Mouse (Mus musculus) spleen, adult 2 months (tissue): Measurements from ENCODE around the gene Stx12. TPM values are rescaled to one million over a fixed set of nuclear protein-coding genes. Genes with fewer than 3 reads are reported as not detected.
"Not testable (repeated sequence)": the region's sequence is repeated elsewhere in the genome, so short reads cannot be mapped to it uniquely, and the experiment has no call there.

ENCODE experiments used
- DNase-seq, 2 experiments: peaks; one replicate each; pipeline versions ENCODE4 v3.0.0 to v3.0.0-alpha.2; 2012 to 2021; ENCODE audit warnings: low spot score in 2 of 2, low read depth in 1 of 2
- H3K27ac ChIP-seq: fragments of 200-500 bp; 2 replicates; pipeline ENCODE4 v1.5.1; 2012; ENCODE audit warnings: low read length, inconsistent platforms; ENCODE audit not compliant: insufficient read depth
- H3K27me3 ChIP-seq: fragments of 200-500 bp; 2 replicates; pipeline ENCODE4 v1.6.1; 2012; ENCODE audit warnings: mild to moderate bottlenecking, moderate library complexity, low read length, inconsistent platforms; ENCODE audit not compliant: control insufficient read depth, insufficient read depth
- H3K36me3 ChIP-seq: fragments of 200-500 bp; 2 replicates; pipeline ENCODE4 v1.6.1; 2012; ENCODE audit warnings: mild to moderate bottlenecking, low read length, inconsistent platforms; ENCODE audit not compliant: control insufficient read depth, insufficient read depth
- H3K4me1 ChIP-seq: fragments of 200-500 bp; 2 replicates; pipeline ENCODE4 v1.6.1; 2011; ENCODE audit warnings: inconsistent platforms; ENCODE audit not compliant: control insufficient read depth, insufficient read depth, insufficient read length
- H3K4me3 ChIP-seq: fragments of 200-500 bp; 2 replicates; pipeline ENCODE4 v1.5.1; 2011; ENCODE audit warnings: mild to moderate bottlenecking, inconsistent platforms; ENCODE audit not compliant: insufficient read depth, insufficient read length; ENCODE audit errors: extremely low read depth
- CTCF ChIP-seq: fragments of 200-500 bp; IDR thresholded peaks from 2 replicates; pipeline ENCODE4 v1.5.1; 2011; ENCODE audit warnings: mild to moderate bottlenecking, inconsistent platforms; ENCODE audit not compliant: insufficient read depth, insufficient read length, insufficient replicate concordance; ENCODE audit errors: extremely low read depth
- POLR2A ChIP-seq: fragments of 200-500 bp; IDR thresholded peaks from 2 replicates; pipeline ENCODE4 v1.6.1; 2011; ENCODE audit warnings: low read depth, low read length, inconsistent platforms
- WGBS: fragments of 180-500 bp; shearing (Covaris S2); methylation state at CpG from one replicate; pipeline ENCODE4 v1.1.7; 2018; 5-methylcytosine and 5-hydroxymethylcytosine counted together
- polyA plus RNA-seq: library from polyadenylated mRNA; depleted of rRNA; stranded (reverse); fragments of >200 nt; gene quantifications from 2 replicates; pipeline ENCODE4 v1.2.3, GENCODE M21; 2012

Gene Stx12
- polyA plus RNA-seq, 1 experiment: 6.8 TPM

DNA sequence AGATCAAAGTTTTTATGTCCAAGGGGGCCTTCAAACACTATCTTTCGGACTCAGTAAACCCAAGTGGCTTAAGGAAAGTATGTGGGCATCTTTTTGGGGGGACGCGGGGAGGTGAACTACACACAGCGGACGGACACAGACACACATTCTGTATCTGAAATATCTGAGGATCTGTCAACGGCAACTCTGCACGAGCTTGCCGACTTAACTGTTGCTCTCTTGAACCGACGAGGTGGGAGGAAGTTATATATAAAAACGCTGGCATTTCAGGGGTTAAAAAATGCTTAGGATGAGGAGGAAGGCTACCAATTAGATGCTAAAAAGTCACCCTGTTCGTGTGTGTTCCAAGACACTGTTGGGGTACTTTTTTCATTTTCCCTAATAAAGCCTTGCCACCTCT is 37.2 kb upstream of the Stx12 start:
- 39% methylated on average over 12 of the region's 12 CpGs for WGBS
- Histone ChIP-seq H3K27ac (no peak overlapping the region), H3K36me3 (0 out of 2 replicates have a peak, but pooled peaks cover 2% of the 10 kb centered on the region), H3K27me3 (no peaks in the 10 kb centered on the region), H3K4me3 (peak overlapping the region; percentile 97), H3K4me1 (no peaks in the 10 kb centered on the region; the same call in 1 of the 2 replicates)
- no peak for DNase-seq
- TF ChIP-seq POLR2A (no peak), CTCF (no peak)

DNA sequence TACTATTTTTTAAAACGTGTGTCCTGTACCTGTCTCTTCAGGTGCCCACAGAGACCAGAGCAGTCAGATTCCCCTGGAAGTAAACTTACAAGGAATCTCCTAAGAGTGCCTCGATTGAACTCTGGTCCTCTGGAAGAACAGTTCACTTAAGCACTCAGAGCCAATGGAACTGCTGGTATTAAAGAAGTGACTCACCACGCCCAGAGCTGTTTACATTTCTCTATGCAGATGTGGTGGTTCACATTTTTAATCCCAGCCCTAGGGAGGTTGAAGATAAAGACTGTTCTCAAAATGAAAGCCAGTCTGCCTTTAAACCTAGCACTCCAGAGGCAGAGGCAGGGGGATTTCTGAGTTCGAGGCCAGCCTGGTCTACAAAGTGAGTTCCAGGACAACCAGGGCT is 35.9 kb upstream of the Stx12 start:
- TF ChIP-seq POLR2A: no peak
- TF ChIP-seq CTCF: no peak
- Histone ChIP-seq H3K4me3 (no peak overlapping the region), H3K27me3 (no peaks in the 10 kb centered on the region), H3K4me1 (no peaks in the 10 kb centered on the region; the same call in 1 of the 2 replicates), H3K36me3 (peaks cover 3% of the 10 kb centered on the region), H3K27ac (no peak overlapping the region)
- WGBS: 90% methylated on average over 4 of the region's 4 CpGs
- DNase-seq: no peak

DNA sequence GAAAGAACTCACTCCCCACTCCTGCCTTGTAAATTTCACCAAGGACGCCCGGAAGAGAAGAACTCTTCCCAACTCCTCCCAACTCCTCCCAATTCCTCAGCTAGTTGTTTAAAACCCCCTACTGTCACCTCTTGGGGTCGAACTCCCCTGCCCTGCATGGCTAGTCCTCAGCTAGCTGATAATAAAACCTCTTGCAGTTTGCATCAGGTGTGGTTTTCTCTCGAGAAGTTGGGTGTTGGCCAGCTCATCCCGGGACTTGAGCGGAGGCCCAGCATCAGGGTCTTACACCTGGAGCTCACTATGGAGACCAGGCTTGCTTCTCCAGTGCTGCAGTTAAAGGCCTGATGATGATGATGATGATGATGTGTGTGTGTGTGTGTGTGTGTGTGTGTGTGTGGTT is 34.2 kb upstream of the Stx12 start:
- H3K4me3 ChIP-seq, DNase-seq, H3K27ac ChIP-seq, H3K27me3 ChIP-seq, H3K4me1 ChIP-seq: not testable (repeated sequence)
- H3K36me3 ChIP-seq: peaks cover 14% of the 10 kb centered on the region
- WGBS: 91% methylated on average over 6 of the region's 6 CpGs

DNA sequence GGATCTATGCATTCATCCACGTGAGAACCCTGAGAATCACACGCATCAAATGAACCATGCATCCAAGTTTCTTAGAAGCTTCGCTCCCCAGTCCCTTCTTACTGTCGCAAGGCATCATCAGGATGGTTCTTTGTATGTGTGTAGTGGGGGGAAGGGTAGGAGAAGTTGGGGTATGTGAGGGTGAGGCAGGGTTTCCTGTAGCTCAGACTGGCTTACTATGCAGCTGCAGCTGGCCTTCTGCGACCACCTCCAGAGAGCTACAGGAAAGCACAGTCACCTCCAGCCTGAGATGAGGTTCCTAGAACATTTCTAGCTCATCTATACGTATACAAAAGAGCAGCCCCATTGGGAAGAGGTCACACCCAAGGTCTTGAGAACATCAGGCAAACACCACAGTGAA is 27.8 kb upstream of the Stx12 start:
- no peak for DNase-seq
- peaks cover 47% of the 10 kb centered on the region for H3K36me3 ChIP-seq
- 50% methylated on average over 6 of the region's 6 CpGs for WGBS
- H3K4me3 ChIP-seq: no peak overlapping the region
- H3K27me3 ChIP-seq: no peaks in the 10 kb centered on the region
- H3K27ac ChIP-seq: no peak overlapping the region
- no peaks in the 10 kb centered on the region for H3K4me1 ChIP-seq
- TF ChIP-seq CTCF (no peak), POLR2A (no peak)

DNA sequence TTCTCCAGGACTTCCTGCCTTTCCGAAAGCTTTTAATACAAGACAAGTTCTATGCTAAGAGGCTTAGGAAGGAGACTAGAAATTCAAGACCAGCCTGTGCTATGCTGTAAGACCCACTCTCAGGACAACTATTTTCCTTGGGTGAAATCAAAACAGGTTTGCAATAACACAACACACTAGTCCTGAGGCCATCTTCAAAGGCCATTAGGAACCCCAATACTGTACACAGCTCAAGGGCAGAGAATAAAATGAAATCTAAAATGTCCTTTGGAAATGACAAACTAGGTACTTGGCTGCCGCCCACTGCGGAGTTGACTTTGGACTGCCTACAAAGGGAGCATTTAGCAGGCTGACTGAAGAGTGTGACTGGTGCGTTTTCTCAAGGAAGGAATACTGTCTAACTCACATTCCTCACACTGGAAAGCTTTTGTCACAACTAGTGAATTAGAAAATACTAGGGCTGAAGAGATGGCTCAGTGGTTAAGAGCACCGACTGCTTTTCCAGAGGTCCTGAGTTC is 21.6 kb upstream of the Stx12 start:
- peaks cover 37% of the 10 kb centered on the region for H3K36me3 ChIP-seq
- no peak for DNase-seq

DNA sequence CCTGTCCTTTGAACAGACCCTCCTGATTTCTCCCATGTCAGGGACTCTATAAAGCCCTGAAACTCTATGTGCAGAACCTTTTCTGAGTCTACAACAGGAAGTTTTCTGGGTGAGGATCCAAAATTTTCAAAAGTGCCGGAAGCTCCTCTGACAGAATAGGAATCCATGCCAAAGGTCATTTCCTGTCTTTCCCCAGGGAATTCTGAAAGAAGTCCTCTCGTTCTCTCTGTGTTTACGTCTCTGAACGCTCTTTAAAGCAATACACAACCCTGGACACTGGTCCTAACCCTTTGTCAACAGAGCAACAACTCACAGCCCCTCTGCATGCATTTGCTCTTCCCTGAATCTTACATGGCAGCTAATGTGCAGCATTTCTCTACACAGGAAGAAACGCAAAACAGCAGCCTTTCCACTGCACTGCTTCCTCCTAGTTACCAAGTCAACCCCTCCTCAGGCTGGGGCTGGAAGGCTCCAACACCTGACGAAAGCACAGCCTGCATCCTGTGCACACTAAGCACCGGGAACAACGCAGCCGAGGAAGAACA is 20.5 kb upstream of the Stx12 start:
- Histone ChIP-seq H3K4me1 (no peaks in the 10 kb centered on the region; the same call in 1 of the 2 replicates), H3K36me3 (peaks cover 35% of the 10 kb centered on the region), H3K27me3 (no peaks in the 10 kb centered on the region), H3K4me3 (no peak overlapping the region), H3K27ac (peak overlapping the region; percentile 52)
- DNase-seq: no peak
- TF ChIP-seq CTCF (no peak), POLR2A (no peak)
- 83% methylated on average over 9 of the region's 9 CpGs for WGBS

More for the DNA sequence above, 21.6 kb upstream of the Stx12 start:
- Histone ChIP-seq H3K4me1 (no peaks in the 10 kb centered on the region; the same call in 1 of the 2 replicates), H3K27ac (no peak overlapping the region), H3K4me3 (no peak overlapping the region), H3K27me3 (no peaks in the 10 kb centered on the region)
- TF ChIP-seq CTCF (no peak), POLR2A (no peak)
- WGBS: 93% methylated on average over 5 of the region's 5 CpGs

DNA sequence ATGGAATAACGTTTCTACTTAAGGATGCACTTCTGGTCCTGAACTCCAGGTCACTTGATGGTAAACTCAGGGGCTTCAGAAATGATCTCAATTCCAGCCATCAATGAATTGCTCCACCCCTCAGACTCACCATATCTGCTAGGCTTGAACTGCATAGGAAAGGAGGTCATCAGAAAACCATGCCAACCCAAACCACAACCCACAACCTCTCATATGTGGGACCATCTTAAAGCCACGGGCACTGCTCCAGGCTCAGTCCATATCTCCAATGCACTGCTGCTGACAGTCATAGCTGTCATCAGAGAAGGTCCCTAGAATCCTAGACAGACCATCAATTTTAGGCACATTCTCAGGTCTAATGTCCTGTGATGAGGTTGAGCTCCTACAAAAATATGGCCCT is 19.8 kb upstream of the Stx12 start:
- 67% methylated on average over 2 of the region's 2 CpGs for WGBS
- 0 out of 2 replicates have a peak overlapping the region, but pooled peaks have one; percentile 8 for H3K27ac ChIP-seq
- no peaks in the 10 kb centered on the region for H3K27me3 ChIP-seq
- no peak for DNase-seq
- peaks cover 31% of the 10 kb centered on the region for H3K36me3 ChIP-seq
- no peaks in the 10 kb centered on the region; the same call in 1 of the 2 replicates for H3K4me1 ChIP-seq
- TF ChIP-seq POLR2A (no peak), CTCF (no peak)
- no peak overlapping the region for H3K4me3 ChIP-seq
